Mouse (Mus musculus): ENCODE measurements around the gene Nxpe4. TPM values are rescaled to one million over a fixed set of nuclear protein-coding genes. Genes with fewer than 3 reads are reported as not detected.

Gene Nxpe4
- 5.0 and 5.4 TPM in 2 replicates for polyA plus RNA-seq (2021; fragmentation: Nextera tagmentation)
- long read RNA-seq, experiment 1, partial matches to known transcripts = 3 of 13 reads
- long read RNA-seq, experiment 1, other reads (novel, unspliced or antisense) = 10 of 13 reads
- long read RNA-seq, experiment 2, partial matches to known transcripts = 3 of 49 reads
- long read RNA-seq, experiment 2, other reads (novel, unspliced or antisense) = 46 of 49 reads

DNA sequence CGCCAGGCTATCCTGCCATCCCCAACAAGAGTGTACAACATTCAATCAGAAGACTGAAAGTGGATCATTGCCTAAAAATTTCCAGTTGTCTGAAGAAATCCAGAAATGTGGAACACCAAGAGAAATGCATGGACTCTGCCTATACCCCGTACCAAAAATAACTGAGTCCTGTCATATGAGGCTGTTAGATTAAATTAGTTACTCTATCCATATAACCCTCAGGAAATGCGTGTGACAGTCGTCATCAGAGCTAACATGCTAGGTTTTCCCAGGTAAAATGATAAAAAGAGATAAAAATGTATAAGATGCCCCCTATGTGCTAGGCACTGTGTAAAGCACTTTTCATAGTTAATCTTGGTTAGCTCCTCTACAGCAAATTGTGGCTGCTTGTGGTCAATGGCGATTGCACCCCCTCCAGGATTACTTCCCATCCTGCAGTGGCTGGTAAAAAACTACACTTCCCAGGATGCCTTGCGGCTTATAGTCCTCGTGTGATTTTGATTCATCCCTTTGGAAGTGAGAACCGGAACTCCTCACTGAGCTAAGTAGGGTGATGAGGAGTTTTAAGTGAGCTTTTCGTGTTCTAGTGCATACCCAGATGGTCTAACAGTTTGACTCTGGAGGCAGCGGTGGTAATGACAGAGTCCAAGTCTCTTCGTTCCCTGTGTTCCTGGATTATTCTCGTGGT, at the start of gene Nxpe4:
Nxpe4 (plus strand) TSS at position 519 of the 688 bp plus-strand sequence.

DNA sequence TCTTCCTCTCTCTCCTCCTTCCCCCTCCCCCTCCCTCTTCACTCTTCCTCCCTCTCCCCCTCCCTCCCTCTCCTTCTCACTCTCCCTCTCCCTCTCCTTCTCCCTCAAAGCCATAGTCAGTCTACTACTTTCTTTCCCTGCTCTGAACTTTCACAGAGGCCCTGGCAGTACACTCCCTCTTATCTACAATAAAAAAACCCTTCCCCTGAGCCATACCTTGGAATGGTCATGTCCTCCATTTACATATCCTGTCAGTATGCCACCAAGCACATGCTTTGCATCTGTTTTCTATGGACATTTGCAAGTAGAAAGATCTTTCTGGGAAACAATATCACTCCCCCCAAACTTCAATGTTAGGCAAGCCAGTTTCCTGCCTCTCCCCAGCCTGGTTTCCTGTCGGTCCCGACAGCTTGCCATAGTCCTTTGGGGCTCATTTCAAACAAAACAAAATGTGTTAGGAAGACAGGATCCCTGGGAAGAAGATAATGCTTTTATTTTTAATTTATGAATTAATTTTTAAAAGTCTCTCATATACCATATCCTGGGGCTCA, 191.4 kb downstream of the Nxpe4 start, which contains the start of gene Nxpe2:
Nxpe2 (minus strand) TSS at position 307 of the 551 bp plus-strand sequence.

Other genes with a start within 250 kb of the Nxpe4 start
- 0.16 and 0.29 TPM in 2 replicates for gene Nxpe2, start 191.4 kb downstream of the Nxpe4 start, polyA plus RNA-seq (2021; fragmentation: Nextera tagmentation)

All from layer of hippocampus, adult 6 months (tissue).